Mouse (Mus musculus) heart, embryonic 12.5 days (tissue): ENCODE data around the gene Grm5. TPM values are rescaled to one million over a fixed set of nuclear protein-coding genes. Genes with fewer than 3 reads are reported as not detected.

Experiments
- polyA plus RNA-seq: library from polyadenylated mRNA; unstranded; fragments of >200 nt; fragmentation: Nextera tagmentation; extraction: Ambion mirVana; gene quantifications from 2 replicates; pipeline ENCODE4 v1.2.1, GENCODE M21; 2016

Gene Grm5
- polyA plus RNA-seq, 1 experiment from 2014 or later, result not detected

Other genes with a start within 250 kb of the Grm5 start
- 0.15 and 0.23 TPM in 2 replicates for gene Tyr, start 90.7 kb upstream of the Grm5 start, polyA plus RNA-seq